Mouse (Mus musculus) spleen, postnatal 10 days (tissue): ENCODE measurements around the gene Bcat1.

Experiments
- DNase-seq, 2 experiments: peaks; one replicate each; pipeline ENCODE4 v3.0.0; 2021 to 2022; ENCODE audit warnings: low spot score in 2 of 2

Gene Bcat1

GRCm38 (mm10) chr6:145009859-145010818 lies 65.8 kb downstream of the Bcat1 start:
- DNase-seq = peak in 1 of 2 experiments; percentile 51

- no peak for DNase-seq
Observed at GRCm38 (mm10) chr6:145003459-145003858, 72.5 kb downstream of the Bcat1 start.

- DNase-seq = no peak
Observed at GRCm38 (mm10) chr6:145002094-145002936, 73.7 kb downstream of the Bcat1 start.

GRCm38 (mm10) chr6:145001493-145001892 lies 74.5 kb downstream of the Bcat1 start:
- DNase-seq = no peak

- no peak for DNase-seq
Observed at GRCm38 (mm10) chr6:144997229-144997628, 78.8 kb downstream of the Bcat1 start.

- no peak for DNase-seq
Observed at GRCm38 (mm10) chr6:144992111-144992510, 83.9 kb downstream of the Bcat1 start.

- no peak for DNase-seq
Observed at GRCm38 (mm10) chr6:144989193-144989592, 86.8 kb downstream of the Bcat1 start.

GRCm38 (mm10) chr6:144987676-144988075 lies 88.3 kb downstream of the Bcat1 start:
- no peak for DNase-seq

GRCm38 (mm10) chr6:144987216-144987615 lies 88.8 kb downstream of the Bcat1 start:
- DNase-seq = no peak

- DNase-seq = no peak
Observed at GRCm38 (mm10) chr6:144984221-144984620, 91.8 kb downstream of the Bcat1 start.

- DNase-seq = no peak
Observed at GRCm38 (mm10) chr6:144982093-144982492, 93.9 kb downstream of the Bcat1 start.

GRCm38 (mm10) chr6:144972351-144972750 lies 103.6 kb downstream of the Bcat1 start:
- no peak for DNase-seq

- DNase-seq = no peak
Observed at GRCm38 (mm10) chr6:144970900-144971299, 105.1 kb downstream of the Bcat1 start.

- DNase-seq = no peak
Observed at GRCm38 (mm10) chr6:144967536-144967935, 108.4 kb downstream of the Bcat1 start.

GRCm38 (mm10) chr6:144964205-144964604 lies 111.8 kb downstream of the Bcat1 start:
- DNase-seq = no peak

GRCm38 (mm10) chr6:144963156-144963555 lies 112.8 kb downstream of the Bcat1 start:
- peak in 1 of 2 experiments; percentile 21 for DNase-seq

- DNase-seq = peak in 1 of 2 experiments; percentile 27
Observed at GRCm38 (mm10) chr6:144962013-144962354, 114.0 kb downstream of the Bcat1 start.

GRCm38 (mm10) chr6:144961253-144962012 lies 114.6 kb downstream of the Bcat1 start:
- DNase-seq = no peak

GRCm38 (mm10) chr6:144955887-144956547 lies 120.0 kb downstream of the Bcat1 start:
- no peak for DNase-seq

- DNase-seq = no peak
Observed at GRCm38 (mm10) chr6:144952885-144953284, 123.1 kb downstream of the Bcat1 start.
